Mouse (Mus musculus) WW6 (cell line): ENCODE data around the gene Esp6.
"Not testable (repeated sequence)": the region's sequence is repeated elsewhere in the genome, so short reads cannot be mapped to it uniquely, and the experiment has no call there.

Experiments used
- DNase-seq: peaks from one replicate; pipeline ENCODE4 v3.0.0-alpha.2; 2013; ENCODE audit warnings: low read depth, low spot score

Gene Esp6

GRCm38 (mm10) chr17:40561207-40561606, at the start of gene Esp6:
Esp6 (plus strand) TSS chr17:40561507.
- no peak for DNase-seq

DNA sequence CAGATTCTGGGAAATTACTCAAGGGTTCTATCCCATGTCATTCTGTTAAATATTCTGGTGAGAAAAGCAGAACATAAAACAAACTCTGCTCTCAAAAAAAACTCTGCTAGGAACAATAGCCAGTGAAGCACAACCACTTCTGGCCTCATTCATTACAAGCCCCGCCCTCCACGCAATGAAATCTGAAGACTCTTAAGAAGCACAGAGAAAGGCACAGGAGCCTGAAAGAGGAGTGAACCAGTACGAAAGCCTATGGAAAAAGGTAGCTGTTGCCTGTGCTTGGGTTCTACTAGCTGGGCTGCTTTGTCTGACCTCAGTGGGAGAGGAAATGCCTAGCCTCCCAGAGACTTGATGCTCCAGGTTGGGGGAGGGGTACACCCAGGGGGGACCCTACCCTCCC, 41.5 kb upstream of the Esp6 start, which contains the start of gene Esp8:
Gene Esp8 (plus strand): TSS at position 205 of the 400 bp plus-strand sequence.
- no peak for DNase-seq

GRCm38 (mm10) chr17:40529813-40530212, 31.5 kb upstream of the Esp6 start:
- no peak for DNase-seq

DNA sequence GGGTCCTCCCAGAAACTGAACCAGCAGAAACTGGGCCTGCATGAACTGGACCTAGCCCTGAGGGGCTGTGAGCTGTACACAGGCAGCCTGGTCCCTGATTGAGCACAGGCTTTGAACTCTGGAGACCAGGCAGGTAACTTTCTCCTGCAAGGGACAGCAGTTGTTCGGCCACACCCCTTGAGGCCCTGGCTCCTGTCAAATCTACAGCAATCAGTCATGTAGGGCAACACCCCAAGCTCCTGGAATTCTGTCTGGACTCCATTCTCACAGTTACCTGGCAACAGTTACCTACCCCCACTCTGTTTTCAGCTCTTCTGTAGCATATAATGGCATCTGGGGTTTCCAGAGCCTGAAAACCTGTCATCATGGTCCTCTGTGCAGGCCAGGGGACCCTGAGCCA, 30.2 kb upstream of the Esp6 start:
- no peak for DNase-seq

GRCm38 (mm10) chr17:40547005-40547404, 14.3 kb upstream of the Esp6 start:
- not testable (repeated sequence) for DNase-seq

- DNase-seq: no peak
Measured at GRCm38 (mm10) chr17:40553470-40553869, 7.8 kb upstream of the Esp6 start.

DNA sequence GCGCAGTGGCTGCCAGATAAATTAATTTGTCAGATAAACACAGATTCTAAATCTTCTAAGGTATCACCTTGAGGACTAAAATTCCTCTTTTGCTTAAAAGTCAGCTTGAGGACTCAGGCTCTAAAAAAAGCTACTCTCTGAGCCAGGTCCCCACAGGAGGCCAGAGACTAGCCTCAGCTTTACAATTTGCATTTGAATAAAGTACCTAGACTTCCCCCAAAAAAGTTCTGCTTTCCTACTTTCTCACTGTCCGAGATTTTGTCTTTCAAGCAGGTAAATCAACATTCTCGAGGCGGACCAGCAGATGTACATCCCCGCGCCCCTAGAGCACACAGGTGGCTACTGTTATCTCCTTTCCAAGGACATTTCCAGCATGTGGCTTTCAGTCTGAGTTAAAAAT, 22.6 kb downstream of the Esp6 start:
- not testable (repeated sequence) for DNase-seq

DNA sequence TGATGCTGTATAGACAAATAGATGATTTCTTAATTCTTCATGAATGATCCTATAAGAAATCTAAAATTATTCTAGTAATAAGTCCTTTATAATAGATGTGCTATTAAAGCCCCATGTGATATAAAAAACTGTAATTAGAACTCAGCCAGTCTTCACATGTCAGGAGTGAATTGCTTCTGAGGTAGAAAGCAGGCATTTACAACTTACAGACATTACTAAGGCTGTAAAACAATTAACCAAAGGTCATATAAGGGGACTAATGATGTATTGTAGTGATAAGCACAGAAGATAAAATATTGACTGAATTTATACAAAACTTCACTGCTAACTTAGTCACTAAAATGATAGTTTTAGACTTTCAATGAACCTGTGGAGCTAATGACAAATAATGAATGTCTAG, 30.0 kb downstream of the Esp6 start:
- no peak for DNase-seq

DNA sequence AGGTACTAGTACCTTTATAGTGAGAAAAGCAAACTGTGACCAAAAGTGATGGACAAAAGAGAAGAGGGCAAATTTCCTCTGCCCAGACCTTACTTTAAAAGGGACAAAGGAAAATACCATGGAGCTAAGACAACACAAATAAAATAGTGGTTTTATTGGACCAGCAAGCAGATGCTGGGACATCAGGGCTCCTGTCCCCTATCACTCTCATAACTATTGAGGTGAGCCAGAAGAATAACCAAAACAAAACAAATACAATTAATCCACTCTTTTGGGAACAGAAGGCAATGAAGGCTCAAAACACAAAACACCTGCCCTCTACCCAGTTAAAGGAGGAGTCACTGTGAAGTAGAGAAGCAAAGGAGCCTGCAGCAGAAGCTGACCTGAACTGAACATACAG, 37.0 kb downstream of the Esp6 start, which contains the start of gene Esp4:
Gene Esp4 (plus strand): TSS at position 301 of the 400 bp plus-strand sequence.
- no peak for DNase-seq
